9 mouse cellular contexts compared by ENCODE assay signal in the genomic region with DNA sequence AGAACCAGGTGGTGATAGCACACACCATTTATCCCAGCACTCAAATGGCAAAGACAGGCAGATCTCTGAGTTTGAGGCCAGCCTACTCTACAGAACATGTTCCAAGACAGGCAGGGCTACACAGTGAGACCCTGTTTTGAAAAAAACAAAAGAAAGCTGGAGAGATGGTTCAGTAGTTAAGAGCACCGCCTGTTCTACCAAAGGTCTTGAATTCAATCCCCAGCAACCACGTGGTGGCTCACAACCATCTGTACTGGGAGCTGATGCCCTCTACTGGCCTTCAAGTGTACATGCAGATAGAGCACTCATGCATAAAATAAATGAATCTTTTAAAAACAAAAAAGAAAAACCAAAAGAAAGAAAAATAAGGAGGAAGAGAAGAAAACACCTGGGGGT. TPM values are rescaled to one million over a fixed set of nuclear protein-coding genes. Genes with fewer than 3 reads are reported as not detected.
DNase-seq lines count a peak whose midpoint lies in the region; ATAC-seq and TF ChIP-seq lines count a peak whose summit lies in the region.
"Had no signal": no experiment of that assay in that cellular context is flagged by ENCODE, and none has a peak within 500 bp of the region (broad histone marks: within the 10 kb centered on the region; RNA-seq: fewer than 3 reads in every experiment).

No protein-coding gene starts in this region.

- peak; percentile 55 for DNase-seq in cerebellum, adult 18-20 months
- DNase-seq in cerebellum, adult 8-10 months, result no peak
- DNase-seq in spleen, adult 2 months (ENCODE audit: low read depth in 1 of 2, low spot score in 2 of 2), result peak; percentile 44 to 54
- DNase-seq in spleen, postnatal 4 days (ENCODE audit: low spot score in 2 of 2), result no peak
- no peak for DNase-seq in limb, embryonic 10.5 days (ENCODE audit: low spot score)
- no peak for DNase-seq in gastrocnemius, adult 8-10 months (ENCODE audit: low spot score in 2 of 2)

- H3K36me3 ChIP-seq in spleen, adult 2 months (ENCODE audit: control insufficient read depth, insufficient read depth, low read length), result no peaks in the 10 kb centered on the region
- H3K36me3 ChIP-seq in megakaryocyte, embryonic 14.5 days (replicated peaks; ENCODE audit: low read length), result no peaks in the 10 kb centered on the region
- no peaks in the 10 kb centered on the region for H3K36me3 ChIP-seq in limb, embryonic 10.5 days

- H3K9me3 ChIP-seq in megakaryocyte, embryonic 14.5 days, result no peaks in the 10 kb centered on the region
- no peaks in the 10 kb centered on the region for H3K9me3 ChIP-seq in limb, embryonic 10.5 days (replicated peaks)

- no peak overlapping the region for H3K27ac ChIP-seq in spleen, adult 2 months (ENCODE audit: insufficient read depth, low read length)
- no peak overlapping the region for H3K27ac ChIP-seq in limb, embryonic 10.5 days

- WGBS in spleen, adult 2 months, result 0% methylated on average over 2 of the region's 2 CpGs
- WGBS in limb, embryonic 10.5 days, result 6% methylated on average over 2 of the region's 2 CpGs

- H3K4me3 ChIP-seq in spleen, adult 2 months (ENCODE audit: extremely low read depth, insufficient read depth, insufficient read length), result no peak overlapping the region
- peak overlapping the region; percentile 69 for H3K4me3 ChIP-seq in megakaryocyte, embryonic 14.5 days (replicated peaks)
- H3K4me3 ChIP-seq in limb, embryonic 10.5 days, result no peak overlapping the region

- no peaks in the 10 kb centered on the region for H3K27me3 ChIP-seq in spleen, adult 2 months (ENCODE audit: control insufficient read depth, insufficient read depth, low read length)
- H3K27me3 ChIP-seq in megakaryocyte, embryonic 14.5 days (replicated peaks), result peaks cover 22% of the 10 kb centered on the region
- no peaks in the 10 kb centered on the region for H3K27me3 ChIP-seq in limb, embryonic 10.5 days (ENCODE audit: low read depth, poor library complexity, severe bottlenecking)

- TF ChIP-seq POLR2A in spleen, adult 2 months (IDR thresholded peaks at IDR 0.05; ENCODE audit: low read depth, low read length), result no peak

- TF ChIP-seq CTCF in spleen, adult 2 months (IDR thresholded peaks at IDR 0.05; ENCODE audit: extremely low read depth, insufficient read depth, insufficient read length, insufficient replicate concordance), result peak; percentile 57; the same call in 1 of the 2 replicates

- peak; percentile 85 for ATAC-seq in inflammation-experienced regulatory T-cells, adult 6 months

- H3K4me1 ChIP-seq in spleen, adult 2 months (ENCODE audit: control insufficient read depth, insufficient read depth, insufficient read length), result no peaks in the 10 kb centered on the region; the same call in 1 of the 2 replicates
- peaks cover 57% of the 10 kb centered on the region for H3K4me1 ChIP-seq in megakaryocyte, embryonic 14.5 days
- peaks cover 23% of the 10 kb centered on the region for H3K4me1 ChIP-seq in limb, embryonic 10.5 days

RNA-seq across cellular contexts. Expression of a gene that starts 5.5 kb away (rescaled TPM):
- 12.4 and 18.7 TPM in 2 replicates for polyA plus RNA-seq in spleen, adult 2 months (2012; rRNA removed)
- 10 to 100 TPM; 13.4 to 19.8 (median 18.8) TPM for polyA plus RNA-seq in inflammation-experienced regulatory T-cells, adult 6 months (2017; shearing (Covaris generic))
- polyA plus RNA-seq in megakaryocyte, embryonic 14.5 days (2012; ENCODE audit: insufficient read depth, low replicate concordance), result 13.2 and 16.0 TPM in 2 replicates
- polyA plus RNA-seq in limb, embryonic 10.5 days (2016; fragmentation: Nextera tagmentation; extraction: Ambion mirVana), result 2.5 and 3.5 TPM in 2 replicates
- under 1 TPM; 0.29 to 0.89 (median 0.46) TPM for total RNA-seq in gastrocnemius, adult 8-10 months (2022)

RNA-seq across cellular contexts. Expression of a gene that starts 12.6 kb away (rescaled TPM):
- 1.6 TPM in 2 replicates for polyA plus RNA-seq in spleen, adult 2 months (2012; rRNA removed)
- 1 to 10 TPM; 2.0 to 4.1 (median 3.1) TPM for polyA plus RNA-seq in inflammation-experienced regulatory T-cells, adult 6 months (2017; shearing (Covaris generic))
- polyA plus RNA-seq in megakaryocyte, embryonic 14.5 days (2012; ENCODE audit: insufficient read depth, low replicate concordance), result 12.1 TPM in 1 of 2 replicates, not detected in the other
- polyA plus RNA-seq in limb, embryonic 10.5 days (2016; fragmentation: Nextera tagmentation; extraction: Ambion mirVana), result not detected in 2 replicates
- not detected for total RNA-seq in gastrocnemius, adult 8-10 months (2022)
- total RNA-seq: heart, postnatal 36 days had no signal

RNA-seq across cellular contexts. Expression of a gene that starts 13.7 kb away (rescaled TPM):
- polyA plus RNA-seq in spleen, adult 2 months (2012; rRNA removed), result 15.4 and 17.5 TPM in 2 replicates
- 10 to 100 TPM; 24.8 to 27.2 (median 25.0) TPM for polyA plus RNA-seq in inflammation-experienced regulatory T-cells, adult 6 months (2017; shearing (Covaris generic))
- polyA plus RNA-seq in megakaryocyte, embryonic 14.5 days (2012; ENCODE audit: insufficient read depth, low replicate concordance), result 12.4 and 46.5 TPM in 2 replicates
- polyA plus RNA-seq in limb, embryonic 10.5 days (2016; fragmentation: Nextera tagmentation; extraction: Ambion mirVana), result 5.5 and 5.9 TPM in 2 replicates
- total RNA-seq in gastrocnemius, adult 8-10 months (2022), result 1 to 10 TPM; 1.6 to 3.2 (median 1.8) TPM

RNA-seq across cellular contexts. Expression of a gene that starts 16.8 kb away (rescaled TPM):
- 578 and 703 TPM in 2 replicates for polyA plus RNA-seq in spleen, adult 2 months (2012; rRNA removed)
- 100 to 1,000 TPM; 670 to 888 (median 878) TPM for polyA plus RNA-seq in inflammation-experienced regulatory T-cells, adult 6 months (2017; shearing (Covaris generic))
- 358 and 2,282 TPM in 2 replicates for polyA plus RNA-seq in megakaryocyte, embryonic 14.5 days (2012; ENCODE audit: insufficient read depth, low replicate concordance)
- polyA plus RNA-seq in limb, embryonic 10.5 days (2016; fragmentation: Nextera tagmentation; extraction: Ambion mirVana), result 842 and 1,039 TPM in 2 replicates
- 100 to 1,000 TPM; 486 to 610 (median 547) TPM for total RNA-seq in gastrocnemius, adult 8-10 months (2022)

RNA-seq across cellular contexts. Expression of a gene that starts 43.2 kb away (rescaled TPM):
- 2.5 and 2.7 TPM in 2 replicates for polyA plus RNA-seq in spleen, adult 2 months (2012; rRNA removed)
- 10 to 100 TPM in 1 of 3 experiments, 1 to 10 TPM in 2; 1.9 to 35.0 (median 5.5) TPM for polyA plus RNA-seq in inflammation-experienced regulatory T-cells, adult 6 months (2017; shearing (Covaris generic))
- 5.6 and 8.3 TPM in 2 replicates for polyA plus RNA-seq in megakaryocyte, embryonic 14.5 days (2012; ENCODE audit: insufficient read depth, low replicate concordance)
- 116 and 124 TPM in 2 replicates for polyA plus RNA-seq in limb, embryonic 10.5 days (2016; fragmentation: Nextera tagmentation; extraction: Ambion mirVana)
- total RNA-seq in gastrocnemius, adult 8-10 months (2022), result not detected

Comparison
In these comparisons a context has a peak if more than half of its experiments do, and no peak if none do; other contexts are left out.
1. DNase-seq: peak in cerebellum, adult 18-20 months (2 of 2) and spleen, adult 2 months (2 of 2); none in cerebellum, adult 8-10 months (single experiment), spleen, postnatal 4 days (0 of 2), limb, embryonic 10.5 days (single experiment) and gastrocnemius, adult 8-10 months (0 of 2).